Mouse (Mus musculus): ENCODE data around the gene Hfe2. TPM values are rescaled to one million over a fixed set of nuclear protein-coding genes. Genes with fewer than 3 reads are reported as not detected.

Gene Hfe2
- total and polyA plus RNA-seq, 3 experiments = not detected

- no peak for DNase-seq (ENCODE audit: low spot score)
- H3K9me3 ChIP-seq (replicated peaks) = no peaks in the 10 kb centered on the region
- no peak overlapping the region for H3K4me3 ChIP-seq (ENCODE audit: low read depth, low read length)
- no peak for ATAC-seq (ENCODE audit: extremely low read depth, insufficient number of reproducible peaks, low FRiP score, poor library complexity, severe bottlenecking)
- peaks cover 4% of the 10 kb centered on the region for H3K36me3 ChIP-seq (replicated peaks)
- TF ChIP-seq TAL1 (conservative IDR thresholded peaks at IDR 0.05; ENCODE audit: low read depth, low read length) (no peak), GATA2 (IDR thresholded peaks at IDR 0.05; ENCODE audit: borderline replicate concordance, low read depth, low read length) (no peak), CTCF (IDR thresholded peaks at IDR 0.05; ENCODE audit: low read depth, low read length) (no peak)
- H3K4me1 ChIP-seq (ENCODE audit: insufficient read depth, low read depth, low read length) = peaks cover 26% of the 10 kb centered on the region
- H3K27me3 ChIP-seq (ENCODE audit: insufficient read depth, low read length) = peaks cover 26% of the 10 kb centered on the region
Observed at GRCm38 (mm10) chr3:96573611-96574511, 48.9 kb downstream of the Hfe2 start.

DNA sequence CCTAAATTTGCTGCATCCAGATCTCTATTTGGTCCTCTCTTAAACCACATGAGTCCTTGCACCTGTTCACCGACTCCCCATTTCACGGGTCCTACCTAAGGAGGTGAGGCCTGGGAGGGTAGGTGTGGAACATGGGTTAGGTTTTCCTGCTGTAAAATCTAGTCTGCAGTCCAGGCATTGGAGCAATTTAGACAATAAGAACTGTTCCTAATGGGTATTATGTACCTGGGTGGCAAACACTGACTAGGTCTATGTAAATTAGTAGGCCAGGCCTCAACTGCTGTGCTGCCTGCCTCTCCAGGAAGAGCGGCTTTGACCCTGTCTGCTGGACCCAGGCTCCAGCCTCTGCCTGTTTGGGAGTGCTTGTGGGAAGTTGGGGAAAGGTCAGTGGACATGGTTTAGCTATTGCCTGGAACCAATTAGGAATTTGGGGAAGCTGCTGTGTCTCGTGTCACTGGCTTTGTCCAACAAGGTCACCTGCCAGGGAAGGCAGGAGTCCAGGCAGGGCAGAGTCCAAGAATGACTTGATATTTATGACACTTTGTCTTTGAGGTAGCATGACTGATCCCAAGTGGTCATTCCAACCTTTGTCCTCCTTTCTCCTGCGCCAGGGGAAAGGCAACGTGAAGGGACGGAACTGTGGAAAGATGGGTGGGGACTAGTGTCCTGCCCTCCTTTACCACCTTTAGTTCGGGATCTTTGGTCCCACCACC is 50.5 kb downstream of the Hfe2 start:
- Histone ChIP-seq H3K27me3 (ENCODE audit: insufficient read depth, low read length) (peaks cover 20% of the 10 kb centered on the region), H3K9me3 (replicated peaks) (no peaks in the 10 kb centered on the region), H3K36me3 (replicated peaks) (peaks cover 12% of the 10 kb centered on the region), H3K4me1 (ENCODE audit: insufficient read depth, low read depth, low read length) (peaks cover 34% of the 10 kb centered on the region), H3K4me3 (ENCODE audit: low read depth, low read length) (no peak overlapping the region)
- TF ChIP-seq GATA2 (IDR thresholded peaks at IDR 0.05; ENCODE audit: borderline replicate concordance, low read depth, low read length) (no peak), GATA1 (IDR thresholded peaks at IDR 0.05; ENCODE audit: borderline replicate concordance, low read length) (no peak), POLR2AphosphoS5 (IDR thresholded peaks at IDR 0.05; ENCODE audit: insufficient replicate concordance, low read depth, low read length) (no peak), CTCF (IDR thresholded peaks at IDR 0.05; ENCODE audit: low read depth, low read length) (no peak), TAL1 (conservative IDR thresholded peaks at IDR 0.05; ENCODE audit: low read depth, low read length) (no peak)
- DNase-seq (ENCODE audit: low spot score) = no peak
- no peak for ATAC-seq (ENCODE audit: extremely low read depth, insufficient number of reproducible peaks, low FRiP score, poor library complexity, severe bottlenecking)

DNA sequence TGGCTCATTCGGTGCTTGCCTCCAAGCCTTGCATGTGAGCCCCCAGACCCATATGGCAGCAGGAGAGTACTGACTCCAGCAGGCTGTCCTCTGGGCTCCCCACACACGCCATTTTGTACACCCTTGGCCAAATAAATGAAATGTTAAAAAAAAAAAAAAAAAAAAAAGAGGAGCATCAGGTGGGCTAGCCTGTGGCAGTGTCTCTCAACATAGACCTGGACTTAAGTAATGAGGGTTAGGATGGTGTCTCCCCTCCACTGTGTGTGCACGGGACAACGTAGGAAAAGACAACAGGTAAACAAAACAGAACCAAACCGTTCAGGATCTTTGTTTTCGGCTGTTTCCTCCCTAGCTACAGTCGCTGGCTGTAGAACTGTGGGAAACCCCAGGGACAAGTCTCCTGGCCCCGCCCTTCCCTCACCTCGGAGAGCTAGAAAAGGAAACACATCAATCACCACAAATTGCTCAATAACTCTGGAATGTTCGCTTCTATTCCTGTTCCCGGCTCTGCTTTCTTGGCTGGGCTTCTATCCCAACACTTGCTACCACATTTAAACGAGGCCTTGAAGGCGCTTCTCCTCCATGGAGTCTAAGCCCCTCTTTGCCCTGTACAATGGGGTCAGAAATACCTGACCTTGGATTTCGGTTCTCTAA is 51.2 kb downstream of the Hfe2 start:
- DNase-seq (ENCODE audit: low spot score) = no peak
- TF ChIP-seq POLR2AphosphoS5 (IDR thresholded peaks at IDR 0.05; ENCODE audit: insufficient replicate concordance, low read depth, low read length) (no peak), GATA2 (IDR thresholded peaks at IDR 0.05; ENCODE audit: borderline replicate concordance, low read depth, low read length) (no peak), CTCF (IDR thresholded peaks at IDR 0.05; ENCODE audit: low read depth, low read length) (no peak), TAL1 (conservative IDR thresholded peaks at IDR 0.05; ENCODE audit: low read depth, low read length) (no peak), GATA1 (IDR thresholded peaks at IDR 0.05; ENCODE audit: borderline replicate concordance, low read length) (no peak)
- Histone ChIP-seq H3K36me3 (replicated peaks) (peaks cover 16% of the 10 kb centered on the region), H3K4me1 (ENCODE audit: insufficient read depth, low read depth, low read length) (peaks cover 40% of the 10 kb centered on the region), H3K9me3 (replicated peaks) (no peaks in the 10 kb centered on the region), H3K27me3 (ENCODE audit: insufficient read depth, low read length) (peaks cover 20% of the 10 kb centered on the region), H3K4me3 (ENCODE audit: low read depth, low read length) (no peak overlapping the region)
- no peak for ATAC-seq (ENCODE audit: extremely low read depth, insufficient number of reproducible peaks, low FRiP score, poor library complexity, severe bottlenecking)

GRCm38 (mm10) chr3:96576690-96577541 is 51.9 kb downstream of the Hfe2 start, which contains the start of gene Gm16253:
Gm16253 (plus strand) TSS chr3:96576984.
- Histone ChIP-seq H3K27me3 (ENCODE audit: insufficient read depth, low read length) (peaks cover 14% of the 10 kb centered on the region), H3K4me3 (ENCODE audit: low read depth, low read length) (no peak within 1 kb of the TSS), H3K9me3 (replicated peaks) (no peaks in the 10 kb centered on the region), H3K4me1 (ENCODE audit: insufficient read depth, low read depth, low read length) (peaks cover 37% of the 10 kb centered on the region), H3K36me3 (replicated peaks) (peaks cover 23% of the 10 kb centered on the region)
- TF ChIP-seq POLR2AphosphoS5 (IDR thresholded peaks at IDR 0.05; ENCODE audit: insufficient replicate concordance, low read depth, low read length) = no peak
- no peak for TF ChIP-seq CTCF (IDR thresholded peaks at IDR 0.05; ENCODE audit: low read depth, low read length)
- TF ChIP-seq TAL1 (conservative IDR thresholded peaks at IDR 0.05; ENCODE audit: low read depth, low read length) = no peak
- no peak for TF ChIP-seq GATA2 (IDR thresholded peaks at IDR 0.05; ENCODE audit: borderline replicate concordance, low read depth, low read length)
- no peak for TF ChIP-seq GATA1 (IDR thresholded peaks at IDR 0.05; ENCODE audit: borderline replicate concordance, low read length)
- ATAC-seq (ENCODE audit: extremely low read depth, insufficient number of reproducible peaks, low FRiP score, poor library complexity, severe bottlenecking) (peak; percentile 95), DNase-seq (ENCODE audit: low spot score) (peak; percentile 78)

- TF ChIP-seq TAL1 (conservative IDR thresholded peaks at IDR 0.05; ENCODE audit: low read depth, low read length) (no peak), CTCF (IDR thresholded peaks at IDR 0.05; ENCODE audit: low read depth, low read length) (no peak), GATA2 (IDR thresholded peaks at IDR 0.05; ENCODE audit: borderline replicate concordance, low read depth, low read length) (no peak), POLR2AphosphoS5 (IDR thresholded peaks at IDR 0.05; ENCODE audit: insufficient replicate concordance, low read depth, low read length) (no peak), GATA1 (IDR thresholded peaks at IDR 0.05; ENCODE audit: borderline replicate concordance, low read length) (no peak)
- ATAC-seq (ENCODE audit: extremely low read depth, insufficient number of reproducible peaks, low FRiP score, poor library complexity, severe bottlenecking) = no peak
- no peak for DNase-seq (ENCODE audit: low spot score)
- H3K9me3 ChIP-seq (replicated peaks) = no peaks in the 10 kb centered on the region
- peaks cover 24% of the 10 kb centered on the region for H3K36me3 ChIP-seq (replicated peaks)
- peaks cover 33% of the 10 kb centered on the region for H3K4me1 ChIP-seq (ENCODE audit: insufficient read depth, low read depth, low read length)
- H3K4me3 ChIP-seq (ENCODE audit: low read depth, low read length) = no peak overlapping the region
- peaks cover 13% of the 10 kb centered on the region; the same call in 1 of the 2 replicates for H3K27me3 ChIP-seq (ENCODE audit: insufficient read depth, low read length)
Observed at GRCm38 (mm10) chr3:96577566-96577965, 52.6 kb downstream of the Hfe2 start.

Other genes with a start within 250 kb of the Hfe2 start
- 0.53 TPM in 1 of 2 replicates, not detected in the other for gene Fcgr1, start 231.2 kb upstream of the Hfe2 start, total RNA-seq (2014; fragmentation: Nextera tagmentation)
- 0.12 and 0.16 TPM in 2 replicates for gene Fcgr1, start 231.2 kb upstream of the Hfe2 start, total RNA-seq (2017)
- not detected in 2 replicates for gene Fcgr1, start 231.2 kb upstream of the Hfe2 start, polyA plus RNA-seq (2012)
- not detected in 2 replicates for gene BC107364, start 72.9 kb upstream of the Hfe2 start, total RNA-seq (2014; fragmentation: Nextera tagmentation)
- gene BC107364, start 72.9 kb upstream of the Hfe2 start, total RNA-seq (2017) = 0.27 TPM in 1 of 2 replicates, not detected in the other
- gene BC107364, start 72.9 kb upstream of the Hfe2 start, polyA plus RNA-seq (2012) = not detected in 2 replicates
- gene Txnip, start 32.8 kb downstream of the Hfe2 start, total RNA-seq (2014; fragmentation: Nextera tagmentation) = 1,322 and 1,463 TPM in 2 replicates
- 307 and 332 TPM in 2 replicates for gene Txnip, start 32.8 kb downstream of the Hfe2 start, total RNA-seq (2017)
- 16.1 and 19.5 TPM in 2 replicates for gene Txnip, start 32.8 kb downstream of the Hfe2 start, polyA plus RNA-seq (2012)
- not detected in 2 replicates for gene Gm16253, start 51.8 kb downstream of the Hfe2 start, total RNA-seq (2014; fragmentation: Nextera tagmentation)
- not detected in 2 replicates for gene Gm16253, start 51.8 kb downstream of the Hfe2 start, total RNA-seq (2017)
- gene Gm16253, start 51.8 kb downstream of the Hfe2 start, polyA plus RNA-seq (2012) = not detected in 2 replicates
- 40.0 and 45.7 TPM in 2 replicates for gene Polr3gl, start 69.0 kb downstream of the Hfe2 start, total RNA-seq (2014; fragmentation: Nextera tagmentation)
- 35.4 and 40.7 TPM in 2 replicates for gene Polr3gl, start 69.0 kb downstream of the Hfe2 start, total RNA-seq (2017)
- gene Polr3gl, start 69.0 kb downstream of the Hfe2 start, polyA plus RNA-seq (2012) = 12.0 and 12.5 TPM in 2 replicates
- not detected in 2 replicates for gene Ankrd34a, start 71.5 kb downstream of the Hfe2 start, total RNA-seq (2014; fragmentation: Nextera tagmentation)
- 0.05 TPM in 1 of 2 replicates, not detected in the other for gene Ankrd34a, start 71.5 kb downstream of the Hfe2 start, total RNA-seq (2017)
- 0.03 and 0.04 TPM in 2 replicates for gene Ankrd34a, start 71.5 kb downstream of the Hfe2 start, polyA plus RNA-seq (2012)
- gene Lix1l, start 76.0 kb downstream of the Hfe2 start, total RNA-seq (2014; fragmentation: Nextera tagmentation) = 1.9 and 2.4 TPM in 2 replicates
- gene Lix1l, start 76.0 kb downstream of the Hfe2 start, total RNA-seq (2017) = 3.6 TPM in 2 replicates
- 0.41 and 0.49 TPM in 2 replicates for gene Lix1l, start 76.0 kb downstream of the Hfe2 start, polyA plus RNA-seq (2012)
- gene Rbm8a, start 104.8 kb downstream of the Hfe2 start, total RNA-seq (2014; fragmentation: Nextera tagmentation) = 47.6 and 56.5 TPM in 2 replicates
- 40.1 and 47.4 TPM in 2 replicates for gene Rbm8a, start 104.8 kb downstream of the Hfe2 start, total RNA-seq (2017)
- 59.2 and 115 TPM in 2 replicates for gene Rbm8a, start 104.8 kb downstream of the Hfe2 start, polyA plus RNA-seq (2012)
- gene Pex11b, start 110.2 kb downstream of the Hfe2 start, total RNA-seq (2014; fragmentation: Nextera tagmentation) = 49.1 and 63.0 TPM in 2 replicates
- 23.8 and 32.2 TPM in 2 replicates for gene Pex11b, start 110.2 kb downstream of the Hfe2 start, total RNA-seq (2017)
- gene Pex11b, start 110.2 kb downstream of the Hfe2 start, polyA plus RNA-seq (2012) = 4.2 and 4.3 TPM in 2 replicates
- 0.34 and 1.7 TPM in 2 replicates for gene Gm42957, start 110.3 kb downstream of the Hfe2 start, total RNA-seq (2014; fragmentation: Nextera tagmentation)
- gene Gm42957, start 110.3 kb downstream of the Hfe2 start, total RNA-seq (2017) = 0.11 and 0.17 TPM in 2 replicates
- 0.06 and 0.09 TPM in 2 replicates for gene Gm42957, start 110.3 kb downstream of the Hfe2 start, polyA plus RNA-seq (2012)
- 2.2 and 8.3 TPM in 2 replicates for gene Itga10, start 120.4 kb downstream of the Hfe2 start, total RNA-seq (2014; fragmentation: Nextera tagmentation)
- gene Itga10, start 120.4 kb downstream of the Hfe2 start, total RNA-seq (2017) = 0.29 and 0.33 TPM in 2 replicates
- 0.10 and 0.20 TPM in 2 replicates for gene Itga10, start 120.4 kb downstream of the Hfe2 start, polyA plus RNA-seq (2012)
- gene Ankrd35, start 145.0 kb downstream of the Hfe2 start, total RNA-seq (2014; fragmentation: Nextera tagmentation) = not detected in 2 replicates
- 0.06 TPM in 1 of 2 replicates, not detected in the other for gene Ankrd35, start 145.0 kb downstream of the Hfe2 start, total RNA-seq (2017)
- not detected in 2 replicates for gene Ankrd35, start 145.0 kb downstream of the Hfe2 start, polyA plus RNA-seq (2012)
- gene Pias3, start 171.2 kb downstream of the Hfe2 start, total RNA-seq (2014; fragmentation: Nextera tagmentation) = 12.5 and 15.8 TPM in 2 replicates
- 5.5 and 7.3 TPM in 2 replicates for gene Pias3, start 171.2 kb downstream of the Hfe2 start, total RNA-seq (2017)
- gene Pias3, start 171.2 kb downstream of the Hfe2 start, polyA plus RNA-seq (2012) = 10.6 and 12.1 TPM in 2 replicates
- 0.68 TPM in 1 of 2 replicates, not detected in the other for gene Nudt17, start 183.4 kb downstream of the Hfe2 start, total RNA-seq (2014; fragmentation: Nextera tagmentation)
- gene Nudt17, start 183.4 kb downstream of the Hfe2 start, total RNA-seq (2017) = 0.22 and 0.70 TPM in 2 replicates
- 0.66 and 0.83 TPM in 2 replicates for gene Nudt17, start 183.4 kb downstream of the Hfe2 start, polyA plus RNA-seq (2012)
- gene Polr3c, start 202.5 kb downstream of the Hfe2 start, total RNA-seq (2014; fragmentation: Nextera tagmentation) = 79.4 and 84.4 TPM in 2 replicates
- gene Polr3c, start 202.5 kb downstream of the Hfe2 start, total RNA-seq (2017) = 19.2 and 27.9 TPM in 2 replicates
- gene Polr3c, start 202.5 kb downstream of the Hfe2 start, polyA plus RNA-seq (2012) = 7.7 and 8.9 TPM in 2 replicates
- gene Rnf115, start 202.5 kb downstream of the Hfe2 start, total RNA-seq (2014; fragmentation: Nextera tagmentation) = 63.7 and 83.0 TPM in 2 replicates
- gene Rnf115, start 202.5 kb downstream of the Hfe2 start, total RNA-seq (2017) = 79.1 and 81.7 TPM in 2 replicates
- gene Rnf115, start 202.5 kb downstream of the Hfe2 start, polyA plus RNA-seq (2012) = 21.2 and 26.4 TPM in 2 replicates

All from G1E (cell line).